Mouse (Mus musculus) hindlimb bud, embryonic 11.5 days (tissue): ENCODE data around the gene Crip2.

Experiments used
- DNase-seq: peaks from one replicate; pipeline ENCODE4 v3.0.0-alpha.2; 2012; ENCODE audit warnings: low read depth, low spot score; ENCODE audit errors: extremely low spot score

The Crip2 gene

GRCm38 (mm10) chr12:113146112-113147057 lies 6.3 kb downstream of the Crip2 start, which contains the start of gene Crip1:
TSS of gene Crip1 (plus strand) at chr12:113146316.
- no peak for DNase-seq

GRCm38 (mm10) chr12:113147481-113147880 lies 7.4 kb downstream of the Crip2 start:
- no peak for DNase-seq

DNA sequence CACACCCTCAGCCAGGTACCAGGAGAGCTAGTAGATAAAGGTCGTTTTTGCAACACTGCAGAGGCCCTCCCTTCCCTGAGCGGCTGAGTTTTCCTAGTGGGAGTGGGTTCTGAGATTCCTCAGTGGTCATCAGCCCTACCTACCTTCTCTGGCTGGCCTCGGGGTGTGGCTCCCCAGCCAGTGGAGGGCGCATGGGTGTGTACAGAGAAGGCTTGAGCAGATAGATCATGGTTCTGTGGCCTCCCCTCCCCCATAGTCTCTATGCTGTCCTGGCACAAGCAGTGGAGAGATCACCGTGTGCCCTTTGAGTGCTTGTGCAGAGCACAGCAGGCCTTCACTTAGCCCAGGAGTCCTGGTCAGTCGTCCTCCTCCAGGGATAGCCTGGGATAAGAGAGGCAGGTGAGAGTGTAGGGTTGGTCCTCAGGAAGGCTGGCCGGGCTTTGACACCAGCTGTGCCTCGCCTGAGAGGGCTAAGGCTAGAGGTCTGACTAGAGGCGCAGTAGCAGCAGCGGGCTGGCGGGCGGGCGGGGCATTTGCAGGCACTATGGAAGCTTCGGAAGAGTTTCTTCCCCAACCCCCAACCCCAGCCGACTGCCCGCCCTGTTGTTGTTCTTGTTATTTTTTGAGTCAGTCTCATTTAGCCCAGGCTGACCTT lies 8.5 kb downstream of the Crip2 start:
- no peak for DNase-seq

DNA sequence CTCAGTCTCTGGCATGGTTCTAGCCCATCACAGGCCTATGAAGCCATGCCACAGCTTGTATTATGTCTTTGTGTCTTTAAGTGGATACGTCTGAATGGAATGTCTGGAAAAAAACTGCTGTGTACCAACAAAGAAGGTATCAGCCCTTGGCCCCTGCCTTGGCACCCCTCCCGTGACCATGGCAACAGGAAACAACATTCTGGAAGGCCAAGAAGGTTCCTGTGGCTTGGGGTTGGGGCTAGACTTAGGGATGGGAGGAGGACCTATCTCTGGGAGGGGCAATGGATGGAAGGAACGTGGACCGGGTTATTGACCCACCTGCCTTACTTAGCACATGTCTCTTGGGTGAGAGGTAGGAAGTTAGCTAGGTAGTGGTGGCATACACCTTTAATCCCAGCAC lies 9.3 kb downstream of the Crip2 start:
- DNase-seq = no peak

- no peak for DNase-seq
Measured at GRCm38 (mm10) chr12:113149896-113150295, 9.9 kb downstream of the Crip2 start.

GRCm38 (mm10) chr12:113150591-113150990 lies 10.6 kb downstream of the Crip2 start:
- no peak for DNase-seq

GRCm38 (mm10) chr12:113151046-113151445 lies 11.0 kb downstream of the Crip2 start:
- no peak for DNase-seq

DNA sequence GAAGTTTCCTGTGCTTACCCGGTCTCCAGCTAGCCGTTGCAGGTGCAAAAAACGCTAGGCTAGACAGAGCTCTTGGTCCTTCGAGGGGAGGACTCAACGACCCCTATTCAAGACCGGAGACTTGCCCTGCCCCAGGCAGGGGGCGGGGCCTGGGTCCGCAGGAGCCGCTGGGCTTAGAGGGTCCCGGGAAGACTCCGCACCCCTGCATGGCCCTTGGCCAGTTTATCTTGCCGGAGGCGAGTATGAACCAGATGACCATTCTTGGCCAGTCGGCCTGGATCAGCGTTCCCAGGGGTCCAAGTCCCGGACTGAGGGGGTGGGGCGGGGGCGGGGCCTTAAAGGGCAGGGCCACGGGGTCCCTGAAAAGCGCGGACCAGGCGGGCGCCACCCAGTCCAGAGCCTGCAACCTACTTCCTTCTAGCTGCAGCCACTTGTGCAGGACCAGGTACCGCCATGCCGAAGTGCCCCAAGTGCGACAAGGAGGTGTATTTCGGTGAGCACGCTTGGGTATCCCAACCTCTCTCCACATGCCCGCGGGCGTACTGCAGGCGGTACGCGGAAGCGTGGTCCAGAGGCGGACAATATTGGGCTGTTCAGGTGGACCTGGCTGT lies 11.7 kb downstream of the Crip2 start:
- DNase-seq = no peak

DNA sequence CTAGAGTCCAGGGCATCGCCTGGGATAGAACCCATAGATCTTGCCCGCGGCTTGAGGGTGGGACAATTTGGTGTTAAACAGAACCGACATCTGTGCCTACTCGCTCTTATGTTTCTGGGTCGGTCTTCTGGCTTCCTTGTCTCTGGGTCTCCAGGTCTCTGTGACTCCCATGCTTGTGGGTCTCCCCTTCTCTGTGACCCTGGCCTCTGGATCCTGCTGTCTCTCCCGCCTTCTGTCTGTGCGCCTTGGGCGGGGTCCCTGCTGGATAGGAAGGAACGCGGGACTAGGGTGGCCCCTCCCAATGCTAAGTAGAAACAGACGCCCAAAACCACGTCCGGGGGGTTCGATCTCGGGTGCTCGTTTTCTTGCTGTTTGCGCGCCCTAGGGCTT lies 12.2 kb downstream of the Crip2 start:
- DNase-seq = no peak

GRCm38 (mm10) chr12:113152991-113153525 lies 13.0 kb downstream of the Crip2 start:
- DNase-seq = no peak

GRCm38 (mm10) chr12:113153971-113154370 lies 13.9 kb downstream of the Crip2 start:
- no peak for DNase-seq

DNA sequence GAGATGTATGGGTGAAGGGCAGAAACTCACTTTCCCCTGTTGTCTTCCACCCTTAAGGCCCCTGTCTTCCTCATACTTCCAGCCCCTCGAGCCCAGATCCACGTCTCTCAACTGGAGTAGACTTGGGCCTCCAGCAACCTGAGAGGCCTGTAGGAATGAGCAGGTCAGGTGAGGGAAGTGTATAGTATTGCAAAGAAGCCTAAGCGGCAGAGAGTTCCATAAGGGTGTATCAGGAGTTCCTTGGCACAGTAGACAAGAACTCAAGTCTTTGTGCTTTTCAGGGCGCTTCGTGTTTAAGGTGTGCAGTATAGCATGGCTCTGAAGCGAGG lies 14.7 kb downstream of the Crip2 start:
- DNase-seq = no peak

- no peak for DNase-seq
Measured at GRCm38 (mm10) chr12:113155076-113155771, 15.2 kb downstream of the Crip2 start.

DNA sequence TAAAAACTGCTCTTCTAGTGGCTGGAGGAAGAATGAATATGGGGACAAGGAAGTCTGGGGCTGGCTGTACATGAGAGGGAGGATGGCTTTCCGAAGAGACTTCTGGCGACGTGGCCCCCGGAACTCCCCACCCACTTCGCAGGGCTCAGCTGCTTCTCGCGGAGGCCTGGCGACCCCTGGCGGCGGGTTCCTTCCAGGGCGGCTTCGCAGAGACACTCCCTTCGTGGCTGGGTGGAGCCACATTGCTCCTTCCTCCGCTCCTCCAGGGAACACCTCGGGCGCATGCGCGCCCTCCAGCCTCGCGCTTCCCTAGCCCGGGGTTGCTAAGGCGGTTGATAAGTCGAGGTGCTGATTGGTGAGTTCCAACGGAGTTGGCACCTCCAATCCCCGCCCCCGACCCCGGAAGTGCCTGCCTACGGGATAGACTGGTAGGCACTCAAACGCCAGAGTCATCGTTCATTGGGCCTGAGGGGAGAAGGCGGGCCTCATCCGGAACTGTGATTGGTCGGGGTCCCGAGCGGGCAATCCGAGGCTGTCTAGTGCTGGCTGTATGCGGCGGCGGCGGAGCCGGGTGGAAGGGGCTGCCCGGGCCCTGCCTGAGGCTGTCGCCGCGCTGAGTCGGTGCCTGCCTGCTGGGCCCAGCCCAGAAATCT lies 16.0 kb downstream of the Crip2 start, which contains the start of gene Tedc1:
Gene Tedc1, plus strand, starts transcription at position 535 of the 653 bp plus-strand sequence.
- peak; percentile 98 for DNase-seq

- DNase-seq = no peak
Measured at GRCm38 (mm10) chr12:113156540-113156929, 16.5 kb downstream of the Crip2 start.

DNA sequence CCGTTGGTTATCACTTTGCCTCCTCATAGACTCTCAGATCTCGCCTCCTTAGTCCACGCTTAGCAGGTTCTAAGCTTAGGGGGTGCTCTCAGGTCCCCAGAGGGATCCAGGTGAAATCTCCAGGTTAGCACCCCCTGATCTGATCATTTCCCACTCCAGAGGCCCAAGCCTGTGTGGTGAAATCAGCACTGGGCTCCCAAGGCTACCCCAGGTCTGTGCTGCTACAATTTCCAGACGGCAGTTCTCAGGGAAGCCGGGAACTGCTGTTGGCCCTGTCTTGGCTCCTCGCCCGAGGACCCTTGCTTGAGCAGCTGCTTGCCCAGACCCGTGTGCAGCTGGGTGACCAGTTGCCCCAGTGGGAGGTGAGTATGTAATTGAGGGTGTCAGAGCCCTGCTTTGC lies 17.0 kb downstream of the Crip2 start:
- DNase-seq = no peak

DNA sequence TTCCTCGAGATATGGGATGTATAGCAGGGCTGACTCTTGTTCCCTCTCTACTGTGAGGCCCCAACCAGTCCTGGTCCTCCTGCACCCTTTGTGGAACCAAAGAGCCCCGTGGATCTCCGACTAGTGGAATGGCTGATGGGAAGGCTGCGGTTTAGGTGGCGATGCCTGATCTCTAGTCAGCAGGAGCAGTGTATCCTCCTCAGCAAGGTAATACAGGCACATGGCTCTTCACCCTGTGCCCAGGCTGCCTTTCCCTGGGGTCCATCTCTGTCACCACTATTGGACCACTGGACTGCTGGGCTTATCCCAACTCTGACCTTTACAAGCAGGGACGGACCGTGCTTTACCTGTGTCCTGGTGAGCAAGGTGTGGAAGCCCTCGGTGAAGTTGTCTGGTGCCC lies 17.5 kb downstream of the Crip2 start:
- no peak for DNase-seq

DNA sequence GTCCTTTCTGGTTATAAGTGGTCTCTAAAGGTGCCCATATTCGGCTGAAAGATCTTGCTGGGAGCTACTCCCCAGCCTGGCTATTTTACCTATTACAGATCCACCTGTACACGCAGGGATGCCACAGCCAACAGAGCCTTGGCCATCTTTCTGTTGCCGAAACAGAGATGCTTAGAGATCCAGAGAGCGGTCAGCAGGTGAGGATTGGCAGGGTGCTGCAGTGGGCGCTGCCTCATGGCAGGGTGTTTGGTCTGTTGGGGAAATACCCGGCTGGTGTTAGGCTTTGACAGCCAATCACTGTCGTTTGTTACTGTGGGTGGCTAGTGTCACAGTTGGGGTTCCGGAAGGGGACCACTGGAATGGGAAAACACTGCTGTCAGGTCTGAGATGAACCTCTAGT lies 17.9 kb downstream of the Crip2 start:
- no peak for DNase-seq

GRCm38 (mm10) chr12:113163561-113164006 lies 23.5 kb downstream of the Crip2 start:
- DNase-seq = no peak

GRCm38 (mm10) chr12:113168031-113168536 lies 28.0 kb downstream of the Crip2 start:
- no peak for DNase-seq
